Mouse (Mus musculus) erythroid progenitor cell, adult 5-6 weeks (primary cell): ENCODE data around the gene Shmt1. TPM values are rescaled to one million over a fixed set of nuclear protein-coding genes. Genes with fewer than 3 reads are reported as not detected.

Source experiments
- total RNA-seq, 2 experiments: library from RNA; stranded (forward) in 1 of 2; stranded (reverse) in 1 of 2; fragments of 150-400 nt in 1 of 2; fragments of 186-747, 209-891 nt in 1 of 2; gene quantifications; 2 replicates each; pipeline versions ENCODE4 v1.2.3 to v1.2.4; 2015 to 2017; ENCODE audit warnings: low replicate concordance in 2 of 2

Shmt1 gene
- total RNA-seq, 2 experiments from 2014 or later: 4.6 to 9.6 TPM

Other genes with a start within 250 kb of the Shmt1 start
- 5.4 and 19.1 TPM in 2 replicates for gene Llgl1, start 112.0 kb downstream of the Shmt1 start, total RNA-seq (2015; ENCODE audit: low replicate concordance)
- gene Llgl1, start 112.0 kb downstream of the Shmt1 start, total RNA-seq (2017; ENCODE audit: low replicate concordance): 6.9 and 9.2 TPM in 2 replicates
- gene Flii, start 84.5 kb downstream of the Shmt1 start, total RNA-seq (2015; ENCODE audit: low replicate concordance): 39.8 and 50.5 TPM in 2 replicates
- gene Flii, start 84.5 kb downstream of the Shmt1 start, total RNA-seq (2017; ENCODE audit: low replicate concordance): 28.5 and 31.8 TPM in 2 replicates
- gene Mief2, start 83.3 kb downstream of the Shmt1 start, total RNA-seq (2015; ENCODE audit: low replicate concordance): 0.42 TPM in 1 of 2 replicates, not detected in the other
- 0.39 TPM in 1 of 2 replicates, not detected in the other for gene Mief2, start 83.3 kb downstream of the Shmt1 start, total RNA-seq (2017; ENCODE audit: low replicate concordance)
- gene Top3a, start 34.4 kb downstream of the Shmt1 start, total RNA-seq (2015; ENCODE audit: low replicate concordance): 8.4 and 10.8 TPM in 2 replicates
- gene Top3a, start 34.4 kb downstream of the Shmt1 start, total RNA-seq (2017; ENCODE audit: low replicate concordance): 8.5 and 15.1 TPM in 2 replicates
- gene Smcr8, start 34.2 kb downstream of the Shmt1 start, total RNA-seq (2015; ENCODE audit: low replicate concordance): 13.0 and 24.1 TPM in 2 replicates
- gene Smcr8, start 34.2 kb downstream of the Shmt1 start, total RNA-seq (2017; ENCODE audit: low replicate concordance): 12.9 and 13.9 TPM in 2 replicates
- gene Dhrs7b, start 18.9 kb upstream of the Shmt1 start, total RNA-seq (2015; ENCODE audit: low replicate concordance): 1.1 and 14.3 TPM in 2 replicates
- gene Dhrs7b, start 18.9 kb upstream of the Shmt1 start, total RNA-seq (2017; ENCODE audit: low replicate concordance): 2.4 and 6.5 TPM in 2 replicates
- gene Tmem11, start 67.6 kb upstream of the Shmt1 start, total RNA-seq (2015; ENCODE audit: low replicate concordance): 9.2 and 16.2 TPM in 2 replicates
- 10.7 and 16.8 TPM in 2 replicates for gene Tmem11, start 67.6 kb upstream of the Shmt1 start, total RNA-seq (2017; ENCODE audit: low replicate concordance)
- gene Natd1, start 103.0 kb upstream of the Shmt1 start, total RNA-seq (2015; ENCODE audit: low replicate concordance): 32.1 and 36.0 TPM in 2 replicates
- 17.2 and 29.4 TPM in 2 replicates for gene Natd1, start 103.0 kb upstream of the Shmt1 start, total RNA-seq (2017; ENCODE audit: low replicate concordance)
- 105 and 148 TPM in 2 replicates for gene Map2k3, start 120.3 kb upstream of the Shmt1 start, total RNA-seq (2015; ENCODE audit: low replicate concordance)
- gene Map2k3, start 120.3 kb upstream of the Shmt1 start, total RNA-seq (2017; ENCODE audit: low replicate concordance): 93.2 and 132 TPM in 2 replicates
- gene Kcnj12, start 210.8 kb upstream of the Shmt1 start, total RNA-seq (2015; ENCODE audit: low replicate concordance): not detected in 2 replicates
- gene Kcnj12, start 210.8 kb upstream of the Shmt1 start, total RNA-seq (2017; ENCODE audit: low replicate concordance): not detected in 2 replicates